Mouse (Mus musculus): Measurements from ENCODE around the gene Zfp146.

Gene Zfp146

DNA sequence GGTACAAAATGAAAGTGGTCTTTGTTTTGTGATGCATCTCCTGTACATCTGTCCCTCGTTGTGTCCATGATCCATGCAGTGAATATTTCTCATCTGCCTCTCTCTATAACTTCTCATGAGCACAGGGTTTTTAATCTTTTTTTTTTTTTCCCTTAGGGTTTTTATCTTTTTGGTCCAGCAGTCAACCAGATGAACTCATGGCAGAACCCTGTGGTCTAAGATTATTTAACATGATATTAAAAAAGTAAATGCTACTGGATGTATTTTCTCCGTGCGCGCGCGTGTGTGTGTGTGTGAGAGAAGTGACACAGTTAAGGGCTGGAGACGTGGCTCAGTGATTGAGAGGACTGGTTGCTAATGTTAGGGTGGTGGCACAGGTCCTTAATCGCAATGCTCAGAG, 39.6 kb downstream of the Zfp146 start:
- DNase-seq (ENCODE audit: low read depth, low spot score) = no peak

DNA sequence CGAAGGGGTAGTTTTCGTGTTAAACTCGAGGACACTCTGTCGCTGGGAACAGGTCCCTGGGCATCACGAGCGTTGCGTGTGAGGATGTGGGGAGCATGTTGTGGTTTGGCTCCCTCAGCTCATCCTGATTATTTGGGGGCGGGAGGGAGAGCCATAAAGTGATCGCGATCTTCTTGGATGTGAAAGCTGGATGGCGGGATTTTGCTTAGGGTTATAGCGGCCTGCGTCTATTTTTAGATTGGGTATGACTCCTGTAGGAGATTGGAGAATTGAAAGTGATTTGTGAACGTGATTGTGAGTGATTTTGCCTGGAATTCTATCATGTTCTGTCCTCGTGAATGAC, 47.4 kb downstream of the Zfp146 start:
- peak; percentile 30 for DNase-seq (ENCODE audit: low read depth, low spot score)

DNA sequence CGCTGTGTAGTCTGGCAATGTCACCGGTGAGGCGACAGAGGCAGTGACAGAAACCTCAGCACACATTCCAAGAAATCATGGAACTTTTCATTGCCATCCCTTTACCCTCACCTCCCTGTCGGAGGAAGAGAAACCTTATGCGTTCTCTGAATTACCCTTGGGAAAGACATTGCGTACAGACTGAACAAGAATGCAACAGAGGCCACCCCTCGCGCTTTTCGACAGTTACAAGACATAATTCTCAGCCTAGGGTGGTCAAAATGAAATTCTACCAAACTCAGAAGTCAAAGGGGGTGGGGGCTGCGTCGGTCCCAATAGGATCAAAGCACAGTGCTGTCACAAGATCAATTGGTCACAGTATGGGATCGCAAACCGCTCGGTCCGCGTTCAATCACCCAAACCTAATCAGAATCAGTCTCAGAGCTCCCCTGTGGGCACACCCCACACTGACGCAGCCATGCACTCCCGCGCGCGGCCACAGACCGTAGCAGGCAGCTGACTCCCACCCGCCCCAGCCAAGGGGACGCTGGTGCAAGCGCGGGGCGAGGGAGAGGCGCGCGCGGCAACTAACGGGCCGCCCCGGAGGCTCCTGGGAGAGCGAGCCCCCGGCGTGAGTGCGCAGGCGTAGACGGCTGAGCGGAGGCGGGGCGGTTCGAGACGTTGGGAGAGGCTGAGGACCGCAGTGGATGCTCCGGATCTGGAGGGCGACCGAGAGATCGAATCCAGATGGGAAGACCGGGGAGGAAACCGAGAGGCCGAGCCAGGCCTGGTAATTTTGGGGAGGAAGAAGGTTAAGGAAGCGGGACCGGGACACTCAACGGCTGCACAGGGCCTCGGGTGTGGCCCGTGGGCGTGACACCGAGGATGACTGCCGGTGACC, 48.0 kb downstream of the Zfp146 start, which contains the start of gene Zfp382:
TSS of gene Zfp382 (plus strand) at position 635 of the 880 bp plus-strand sequence.
- peak; percentile 93 for DNase-seq (ENCODE audit: low read depth, low spot score)

DNA sequence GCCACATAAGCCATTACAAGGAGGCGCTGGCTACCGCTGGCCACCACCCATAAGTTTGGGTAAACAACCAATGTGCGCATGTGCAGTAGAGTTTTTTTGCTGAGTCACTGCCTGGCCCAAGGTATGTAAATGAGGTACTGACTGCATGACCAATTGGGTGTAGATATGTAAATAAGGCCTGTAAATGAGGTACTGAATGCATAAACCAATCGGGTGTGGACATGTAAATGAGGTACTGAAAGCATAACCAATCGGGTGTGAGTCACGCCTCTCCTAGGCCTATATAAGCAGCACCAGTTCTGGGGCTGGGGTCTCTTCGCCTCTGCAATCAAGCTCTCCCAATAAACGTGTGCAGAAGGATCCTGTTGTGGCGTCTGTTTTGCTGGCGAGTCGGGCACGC, 51.6 kb downstream of the Zfp146 start:
- DNase-seq (ENCODE audit: low read depth, low spot score) = peak; percentile 65

DNA sequence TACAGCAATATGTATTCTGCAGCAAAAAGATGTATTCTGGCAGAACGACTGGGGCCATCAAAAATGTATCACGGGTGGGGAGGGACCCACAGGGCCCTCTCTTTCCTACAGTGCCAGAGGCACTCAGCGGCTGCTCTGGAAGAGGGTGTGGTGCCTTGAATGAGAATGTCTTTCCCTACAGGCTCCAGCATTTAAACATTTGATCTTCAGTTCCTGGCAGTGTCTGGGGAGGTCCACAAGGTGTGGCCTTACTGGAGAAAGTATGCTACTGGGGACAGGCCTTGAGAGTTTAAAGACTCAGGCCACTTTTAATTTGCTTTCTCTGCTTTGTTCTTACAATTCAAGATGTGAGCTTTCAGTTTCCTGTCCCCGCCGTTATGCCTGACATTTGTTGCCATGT, 53.5 kb downstream of the Zfp146 start:
- peak; percentile 45 for DNase-seq (ENCODE audit: low read depth, low spot score)

Data from ES-CJ7 (cell line).